Mouse (Mus musculus): ENCODE measurements around the gene Ppp6r3. TPM values are rescaled to one million over a fixed set of nuclear protein-coding genes. Genes with fewer than 3 reads are reported as not detected.
"Not testable (repeated sequence)": the region's sequence is repeated elsewhere in the genome, so short reads cannot be mapped to it uniquely, and the experiment has no call there.

Ppp6r3 gene
- polyA plus RNA-seq, 1 experiment from 2014 or later: 62.6 TPM

- WGBS: 91% methylated on average over 7 of the region's 7 CpGs
- no peak overlapping the region for H3K9ac ChIP-seq
- no peak overlapping the region for H3K4me2 ChIP-seq
- no peak for ATAC-seq (ENCODE audit: low FRiP score)
- H3K27ac ChIP-seq: no peak overlapping the region
- H3K9me3 ChIP-seq: no peaks in the 10 kb centered on the region
- peaks cover 37% of the 10 kb centered on the region for H3K36me3 ChIP-seq
- no peaks in the 10 kb centered on the region for H3K27me3 ChIP-seq
- H3K4me1 ChIP-seq (replicated peaks): no peaks in the 10 kb centered on the region
- no peak overlapping the region for H3K4me3 ChIP-seq
Measured at GRCm38 (mm10) chr19:3593379-3594055, 18.0 kb upstream of the Ppp6r3 start.

DNA sequence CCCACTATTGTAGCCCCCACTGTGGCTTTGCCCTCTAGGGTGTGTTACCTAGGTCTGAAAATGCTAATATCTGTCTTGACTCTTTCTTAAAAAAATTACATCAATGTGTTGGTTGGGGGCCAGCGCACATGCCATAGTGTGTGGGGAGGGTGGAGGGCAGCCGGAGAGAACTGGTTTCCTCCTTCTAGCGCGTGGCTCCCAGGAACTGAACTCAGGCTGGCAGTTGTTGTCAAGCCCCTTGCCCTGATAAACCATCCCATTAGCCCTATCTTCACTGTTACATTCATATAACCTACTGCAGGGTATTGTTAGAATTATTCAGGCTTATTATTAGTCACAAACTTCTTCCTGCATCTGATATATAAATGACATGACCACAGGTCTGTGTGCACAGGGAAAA lies 14.4 kb upstream of the Ppp6r3 start:
- WGBS: 92% methylated on average over 4 of the region's 4 CpGs
- ATAC-seq (ENCODE audit: low FRiP score): no peak
- Histone ChIP-seq H3K9me3 (no peaks in the 10 kb centered on the region), H3K36me3 (peaks cover 28% of the 10 kb centered on the region), H3K4me3 (no peak overlapping the region), H3K27me3 (no peaks in the 10 kb centered on the region), H3K4me2 (no peak overlapping the region), H3K9ac (no peak overlapping the region), H3K27ac (no peak overlapping the region), H3K4me1 (replicated peaks) (no peaks in the 10 kb centered on the region)

DNA sequence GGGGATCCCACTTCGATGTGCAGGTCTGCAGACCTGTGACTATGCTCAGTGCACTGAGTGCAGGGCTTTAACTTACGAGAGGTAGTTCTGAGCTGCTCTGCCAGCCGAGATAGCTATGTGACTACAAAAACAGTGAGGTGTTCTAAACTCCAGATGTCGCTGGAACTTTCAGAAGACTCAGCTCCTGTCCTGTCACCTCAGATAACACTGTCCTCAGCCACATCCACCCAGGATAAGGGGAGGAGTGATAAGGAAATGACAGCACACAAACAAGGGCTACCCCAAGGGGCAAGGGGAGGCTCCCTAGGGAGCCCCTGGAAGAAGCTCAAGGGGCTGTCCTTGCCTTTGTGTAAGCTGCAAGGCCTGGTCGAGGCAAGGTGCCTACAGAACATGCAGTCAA lies 14.0 kb upstream of the Ppp6r3 start:
- no peaks in the 10 kb centered on the region for H3K9me3 ChIP-seq
- no peak overlapping the region for H3K27ac ChIP-seq
- no peak overlapping the region for H3K4me3 ChIP-seq
- H3K4me1 ChIP-seq (replicated peaks): no peaks in the 10 kb centered on the region
- no peaks in the 10 kb centered on the region for H3K27me3 ChIP-seq
- H3K9ac ChIP-seq: no peak overlapping the region
- no peak for ATAC-seq (ENCODE audit: low FRiP score)
- H3K36me3 ChIP-seq: peaks cover 24% of the 10 kb centered on the region
- H3K4me2 ChIP-seq: no peak overlapping the region
- 95% methylated on average over 5 of the region's 5 CpGs for WGBS

DNA sequence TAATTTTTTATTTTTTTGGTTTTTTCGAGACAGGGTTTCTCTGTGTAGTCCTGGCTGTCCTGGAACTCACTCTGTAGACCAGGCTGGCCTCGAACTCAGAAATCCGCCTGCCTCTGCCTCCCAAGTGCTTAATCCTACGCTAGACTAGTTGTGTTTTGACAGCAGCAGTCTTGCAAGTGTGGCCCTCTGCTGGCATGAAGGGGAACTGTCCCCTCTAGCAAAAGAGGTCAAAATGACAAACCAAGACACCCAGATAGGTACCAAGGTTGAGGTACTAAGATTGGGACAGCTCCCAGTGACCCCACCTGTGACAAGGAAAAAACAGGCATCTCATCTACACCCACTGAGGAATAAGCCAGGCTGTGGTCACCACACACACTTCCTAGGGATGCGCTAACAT lies 12.2 kb upstream of the Ppp6r3 start:
- not testable (repeated sequence) for H3K4me1 ChIP-seq (replicated peaks); H3K4me2 ChIP-seq; H3K9ac ChIP-seq; ATAC-seq (ENCODE audit: low FRiP score); H3K4me3 ChIP-seq; H3K27ac ChIP-seq; H3K27me3 ChIP-seq; H3K9me3 ChIP-seq
- WGBS: 91% methylated on average over 5 of the region's 5 CpGs
- peaks cover 14% of the 10 kb centered on the region; the same call in 1 of the 2 replicates for H3K36me3 ChIP-seq

GRCm38 (mm10) chr19:3586540-3586939 lies 11.0 kb upstream of the Ppp6r3 start:
- no peak for ATAC-seq (ENCODE audit: low FRiP score)
- no peaks in the 10 kb centered on the region for H3K9me3 ChIP-seq
- 47% methylated on average over 1 of the region's 1 CpGs for WGBS
- H3K9ac ChIP-seq: no peak overlapping the region
- H3K27ac ChIP-seq: no peak overlapping the region
- no peak overlapping the region for H3K4me2 ChIP-seq
- no peaks in the 10 kb centered on the region for H3K27me3 ChIP-seq
- H3K36me3 ChIP-seq: peaks cover 9% of the 10 kb centered on the region; the same call in 1 of the 2 replicates
- H3K4me3 ChIP-seq: no peak overlapping the region
- no peaks in the 10 kb centered on the region; the same call in 1 of the 2 replicates for H3K4me1 ChIP-seq (replicated peaks)

- Histone ChIP-seq H3K4me1 (replicated peaks) (no peaks in the 10 kb centered on the region; the same call in 1 of the 2 replicates), H3K27ac (no peak overlapping the region), H3K36me3 (peaks cover 5% of the 10 kb centered on the region; the same call in 1 of the 2 replicates), H3K4me2 (no peak overlapping the region), H3K27me3 (no peaks in the 10 kb centered on the region), H3K9ac (no peak overlapping the region), H3K4me3 (no peak overlapping the region), H3K9me3 (no peaks in the 10 kb centered on the region)
- 97% methylated on average over 9 of the region's 9 CpGs for WGBS
- no peak for ATAC-seq (ENCODE audit: low FRiP score)
Measured at GRCm38 (mm10) chr19:3586026-3586425, 10.5 kb upstream of the Ppp6r3 start.

- 26% methylated on average over 7 of the region's 7 CpGs for WGBS
- Histone ChIP-seq H3K36me3 (no peaks in the 10 kb centered on the region; the same call in 1 of the 2 replicates), H3K4me1 (replicated peaks) (peaks cover 6% of the 10 kb centered on the region), H3K4me3 (no peak overlapping the region), H3K9ac (no peak overlapping the region), H3K9me3 (no peaks in the 10 kb centered on the region), H3K27me3 (no peaks in the 10 kb centered on the region), H3K4me2 (no peak overlapping the region), H3K27ac (no peak overlapping the region)
- ATAC-seq (ENCODE audit: low FRiP score): no peak
Measured at GRCm38 (mm10) chr19:3581326-3581725, 5.8 kb upstream of the Ppp6r3 start.

DNA sequence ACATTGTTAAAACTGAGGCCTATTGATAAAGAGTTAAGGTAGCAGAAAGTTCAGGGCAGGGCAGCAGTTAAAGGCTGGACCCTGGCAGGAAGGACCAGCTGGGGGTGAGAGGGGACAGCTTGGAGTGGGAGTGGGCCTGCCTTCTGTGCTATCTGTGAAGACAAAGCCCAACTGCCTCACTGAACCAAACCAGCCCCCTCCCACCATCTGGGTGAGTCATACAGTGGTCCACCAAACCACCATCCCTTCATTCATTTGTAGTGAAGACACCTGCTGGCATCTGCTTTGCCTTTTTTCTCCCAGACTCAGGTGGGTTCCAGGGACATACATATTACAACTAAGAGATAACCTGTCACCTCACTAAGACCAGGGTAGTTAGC lies 2.4 kb upstream of the Ppp6r3 start:
- Histone ChIP-seq H3K4me2 (no peak overlapping the region), H3K36me3 (no peaks in the 10 kb centered on the region), H3K27ac (no peak overlapping the region), H3K27me3 (no peaks in the 10 kb centered on the region), H3K9me3 (no peaks in the 10 kb centered on the region), H3K4me1 (replicated peaks) (peaks cover 24% of the 10 kb centered on the region), H3K4me3 (no peak overlapping the region), H3K9ac (no peak overlapping the region)
- no peak for ATAC-seq (ENCODE audit: low FRiP score)

DNA sequence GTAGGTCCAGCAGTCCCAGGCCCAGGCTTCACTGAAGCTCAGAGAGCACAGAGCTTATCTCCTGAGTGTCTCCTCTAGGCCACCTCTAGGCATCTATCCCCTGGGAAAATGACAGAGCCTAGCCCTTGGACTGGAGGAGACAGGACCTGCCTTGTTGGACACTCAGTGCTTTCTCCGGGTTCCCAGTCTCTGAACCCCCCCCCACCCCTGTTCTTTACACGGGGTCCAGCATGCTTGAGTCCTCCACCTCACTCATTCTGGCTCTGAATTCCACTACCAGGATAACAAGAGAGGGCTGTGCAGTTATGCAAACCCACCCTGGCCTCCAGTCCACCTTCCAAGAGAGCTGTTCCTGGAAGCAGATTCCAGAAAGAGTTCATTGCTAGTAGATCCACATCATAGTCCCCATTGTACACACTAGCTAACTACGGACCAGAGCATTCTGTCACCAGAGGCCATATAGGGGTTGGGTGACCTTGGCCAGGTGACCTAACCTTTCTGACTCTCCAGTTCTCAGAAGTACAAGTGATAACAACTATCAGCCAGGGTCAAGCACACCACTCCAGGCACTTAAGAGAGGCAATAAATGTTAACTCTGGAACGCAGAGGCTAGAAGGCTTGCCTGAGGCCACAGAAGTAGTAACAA lies 1.8 kb upstream of the Ppp6r3 start:
- H3K4me1 ChIP-seq (replicated peaks): peaks cover 24% of the 10 kb centered on the region
- H3K9ac ChIP-seq: no peak overlapping the region
- H3K4me3 ChIP-seq: no peak overlapping the region; the same call in 1 of the 2 replicates
- 0 out of 2 replicates have a peak overlapping the region, but pooled peaks have one; percentile 96 for H3K27ac ChIP-seq
- no peaks in the 10 kb centered on the region for H3K36me3 ChIP-seq
- no peaks in the 10 kb centered on the region for H3K27me3 ChIP-seq
- no peak for ATAC-seq (ENCODE audit: low FRiP score)
- H3K4me2 ChIP-seq: no peak overlapping the region
- H3K9me3 ChIP-seq: no peaks in the 10 kb centered on the region
- 93% methylated on average over 4 of the region's 4 CpGs for WGBS

GRCm38 (mm10) chr19:3576451-3577264 lies 1.1 kb upstream of the Ppp6r3 start:
- no peaks in the 10 kb centered on the region for H3K9me3 ChIP-seq
- H3K9ac ChIP-seq: no peak overlapping the region
- ATAC-seq (ENCODE audit: low FRiP score): peak; percentile 0
- H3K27me3 ChIP-seq: no peaks in the 10 kb centered on the region
- H3K4me2 ChIP-seq: peak overlapping the region; percentile 45
- WGBS: 74% methylated on average over 5 of the region's 5 CpGs
- H3K4me3 ChIP-seq: peak overlapping the region; percentile 87
- H3K4me1 ChIP-seq (replicated peaks): peaks cover 24% of the 10 kb centered on the region
- H3K36me3 ChIP-seq: no peaks in the 10 kb centered on the region
- peak overlapping the region; percentile 96 for H3K27ac ChIP-seq

GRCm38 (mm10) chr19:3575276-3575631 lies 295 bp downstream of the Ppp6r3 start:
- Histone ChIP-seq H3K36me3 (no peaks in the 10 kb centered on the region), H3K4me2 (peak overlapping the region; percentile 88), H3K9ac (peak overlapping the region; percentile 87), H3K27ac (peak overlapping the region; percentile 96), H3K4me3 (peak overlapping the region; percentile 87), H3K4me1 (replicated peaks) (peaks cover 24% of the 10 kb centered on the region), H3K9me3 (no peaks in the 10 kb centered on the region), H3K27me3 (no peaks in the 10 kb centered on the region)
- ATAC-seq (ENCODE audit: low FRiP score): peak; percentile 37
- WGBS: under 1% methylated on average over 44 of the region's 50 CpGs

GRCm38 (mm10) chr19:3574593-3575094 lies 905 bp downstream of the Ppp6r3 start:
- H3K27ac ChIP-seq: peak overlapping the region; percentile 96
- H3K4me2 ChIP-seq: peak overlapping the region; percentile 88
- H3K27me3 ChIP-seq: no peaks in the 10 kb centered on the region
- 3% methylated on average over 9 of the region's 9 CpGs for WGBS
- H3K4me3 ChIP-seq: peak overlapping the region; percentile 87
- H3K36me3 ChIP-seq: no peaks in the 10 kb centered on the region
- ATAC-seq (ENCODE audit: low FRiP score): no peak
- peaks cover 24% of the 10 kb centered on the region for H3K4me1 ChIP-seq (replicated peaks)
- H3K9ac ChIP-seq: peak overlapping the region; percentile 87
- no peaks in the 10 kb centered on the region for H3K9me3 ChIP-seq
